Mouse (Mus musculus): Measurements from ENCODE around the gene Ska2.
A peak's percentile ranks its signal among the peaks of the same experiment; 100 is the strongest.

Gene Ska2

DNA sequence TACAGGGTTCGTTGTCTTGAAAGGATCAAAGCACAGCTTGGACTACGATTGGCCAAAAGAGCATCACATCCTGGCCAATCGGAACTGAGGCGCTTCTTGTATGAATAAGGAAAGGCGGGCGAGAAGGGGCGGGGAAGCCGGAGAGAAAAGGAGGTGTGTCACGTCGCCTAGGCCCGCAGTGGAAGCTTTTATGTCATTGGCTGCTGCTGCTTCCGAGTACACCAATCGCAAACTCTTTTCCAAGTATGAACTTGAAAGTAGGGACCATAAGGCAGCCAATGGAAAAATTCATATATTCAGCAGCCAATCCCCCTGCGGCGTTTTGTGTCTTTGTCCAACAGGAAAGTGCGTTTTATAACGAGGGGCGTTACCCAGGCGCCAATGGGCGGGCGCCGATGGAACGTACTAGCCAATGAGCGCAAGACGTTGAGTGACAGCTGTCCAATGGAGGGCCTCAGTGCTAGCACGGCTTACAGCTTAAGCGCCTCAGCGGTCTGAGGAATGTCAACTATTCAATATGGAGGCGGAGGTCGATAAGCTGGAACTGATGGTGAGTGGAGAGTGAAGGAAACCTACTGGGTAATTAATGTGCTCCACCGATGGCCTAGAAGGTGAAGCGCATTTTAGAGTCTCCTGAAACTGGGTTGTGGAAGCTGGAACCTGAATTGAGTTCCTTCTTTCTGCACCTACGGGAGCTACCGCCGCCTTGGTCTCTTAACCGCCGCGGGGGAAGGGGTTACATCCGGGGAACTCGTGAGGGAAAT is at the start of gene Ska2:
Gene Ska2 (plus strand): TSS at position 480 of the 764 bp plus-strand sequence.
- DNase-seq (ENCODE audit: low read depth): peak; percentile 100

DNA sequence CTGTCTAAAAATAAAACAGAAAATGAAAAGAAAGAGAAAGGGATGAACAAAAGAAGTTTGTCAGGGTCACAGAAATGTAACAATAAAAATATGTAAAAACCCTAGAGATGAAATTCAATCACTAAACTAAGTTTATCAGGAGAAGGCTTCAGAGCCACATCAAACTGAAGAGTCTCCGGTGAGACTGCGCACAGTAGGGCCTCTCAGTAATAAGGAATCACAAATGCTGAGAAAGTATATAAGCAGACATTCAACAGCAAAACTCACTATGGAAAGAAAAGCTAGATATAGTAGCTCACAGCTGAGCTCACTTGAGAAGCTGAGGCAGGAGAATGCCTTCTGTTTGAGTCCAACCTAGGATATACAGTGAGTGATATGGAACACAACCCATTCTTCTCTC is 48.6 kb upstream of the Ska2 start:
- no peak for DNase-seq (ENCODE audit: low read depth)

DNA sequence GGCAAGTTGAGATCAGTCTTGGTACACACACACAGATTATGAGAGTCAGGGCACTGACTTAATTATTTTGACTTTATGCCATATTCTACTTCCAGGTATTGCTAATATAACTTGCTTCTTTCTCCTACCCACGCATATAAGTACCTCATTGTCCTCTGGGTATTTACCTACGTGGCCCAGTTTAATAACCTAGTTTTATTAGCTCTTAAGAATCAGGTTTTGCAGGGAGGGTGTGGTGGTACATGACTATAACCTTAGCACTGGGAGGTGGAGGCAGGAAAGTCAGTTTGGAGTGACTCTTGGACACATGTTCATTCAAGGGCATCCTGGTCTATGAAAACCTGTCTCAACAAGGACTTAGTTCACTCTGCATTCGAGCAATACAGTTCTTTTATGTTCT is 46.9 kb upstream of the Ska2 start:
- no peak for DNase-seq (ENCODE audit: low read depth)

DNA sequence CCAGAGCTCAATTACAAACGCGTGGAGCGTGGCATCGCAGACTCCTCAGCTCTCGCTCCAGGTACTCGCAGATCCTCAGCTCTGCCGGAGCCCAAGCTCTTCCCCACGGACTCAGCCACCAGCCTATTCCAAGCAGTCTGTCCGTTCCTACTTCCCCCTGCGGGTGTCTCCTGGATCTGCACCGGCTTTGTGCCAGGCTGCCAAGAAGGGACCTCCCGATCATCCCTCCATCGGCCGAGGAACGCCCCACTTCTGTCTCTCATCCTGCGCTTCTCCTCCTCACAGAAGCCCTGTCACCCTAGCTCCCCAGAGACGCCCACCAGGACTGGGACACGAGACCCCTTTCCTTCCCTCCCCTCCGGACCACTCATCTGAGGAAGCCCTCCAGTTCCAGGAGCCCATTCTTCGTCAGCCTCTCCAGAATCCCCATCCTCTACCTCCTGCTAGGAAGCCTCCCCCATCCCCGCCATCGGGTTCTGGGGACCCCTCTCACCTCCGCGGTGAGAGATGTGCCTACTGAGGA is 35.6 kb upstream of the Ska2 start:
- DNase-seq (ENCODE audit: low read depth): peak; percentile 84

DNA sequence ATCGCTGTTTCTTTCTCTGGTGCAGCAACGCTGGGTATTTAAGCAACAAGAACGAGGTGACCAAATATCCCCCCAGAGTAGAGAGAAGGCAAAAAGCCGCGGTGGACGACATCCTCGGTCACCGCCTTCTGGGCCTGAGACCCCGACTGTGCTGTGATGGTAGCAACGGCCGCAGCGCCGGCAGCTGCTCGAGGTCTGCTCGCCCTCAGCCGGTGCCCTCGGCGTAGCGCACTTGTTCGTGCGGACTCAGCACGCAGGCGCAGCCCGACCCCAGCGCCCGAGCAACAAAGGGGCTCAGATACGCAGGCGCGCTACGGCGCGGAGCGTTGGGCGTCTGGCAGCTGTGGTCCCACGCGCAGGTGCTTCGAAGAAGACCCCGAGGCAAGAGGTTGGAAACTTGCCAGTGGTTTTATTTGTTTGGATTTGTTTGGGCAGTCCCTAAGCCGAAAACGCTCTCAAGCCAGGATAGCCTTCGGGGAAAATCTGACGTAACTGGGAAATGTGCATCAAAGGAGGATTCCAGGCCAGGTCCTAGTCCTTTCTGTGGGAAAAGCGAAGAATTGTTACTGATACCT is 35.1 kb upstream of the Ska2 start, which contains the start of gene Gdpd1:
Gene Gdpd1 (minus strand): TSS at position 197 of the 575 bp plus-strand sequence.
- peak; percentile 89 for DNase-seq (ENCODE audit: low read depth)

DNA sequence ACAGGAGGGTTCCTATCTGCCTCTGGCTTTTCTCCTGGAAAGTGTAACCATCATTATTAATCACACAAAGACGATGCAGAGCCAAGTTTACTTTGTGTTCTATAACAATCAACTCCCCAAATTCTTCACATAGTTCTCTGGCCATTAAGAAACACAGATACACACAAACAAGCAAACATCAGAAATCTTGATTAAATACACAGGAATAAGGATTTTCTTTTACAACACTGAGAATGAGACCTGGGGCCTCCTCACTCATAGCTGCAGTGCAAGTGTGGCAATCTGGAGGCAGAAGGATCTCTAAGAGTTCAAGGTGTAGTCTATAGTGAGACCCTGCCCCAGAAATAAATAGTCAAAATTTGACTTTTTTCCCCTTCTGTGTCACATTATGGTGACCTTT is 25.3 kb upstream of the Ska2 start:
- no peak for DNase-seq (ENCODE audit: low read depth)

DNA sequence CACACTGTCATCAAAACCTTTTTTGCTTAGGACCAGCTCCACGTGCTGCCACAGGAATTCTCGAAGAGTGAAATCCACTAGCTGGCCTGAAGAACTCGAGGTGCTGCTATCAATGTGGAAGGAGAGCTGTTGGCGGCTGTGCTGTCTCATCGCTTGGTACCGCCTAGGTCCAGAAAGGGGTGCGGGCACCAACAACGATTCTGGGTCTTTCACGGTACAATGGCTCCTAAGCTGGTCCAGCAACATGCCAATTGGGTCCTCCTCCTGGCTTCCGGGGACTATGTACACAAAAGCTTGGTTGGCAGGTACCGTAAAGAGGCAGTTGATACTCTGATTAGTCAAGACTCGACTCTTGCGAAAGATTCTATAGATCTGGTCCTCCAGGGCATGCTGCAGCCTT is 23.6 kb upstream of the Ska2 start:
- DNase-seq (ENCODE audit: low read depth): no peak

DNA sequence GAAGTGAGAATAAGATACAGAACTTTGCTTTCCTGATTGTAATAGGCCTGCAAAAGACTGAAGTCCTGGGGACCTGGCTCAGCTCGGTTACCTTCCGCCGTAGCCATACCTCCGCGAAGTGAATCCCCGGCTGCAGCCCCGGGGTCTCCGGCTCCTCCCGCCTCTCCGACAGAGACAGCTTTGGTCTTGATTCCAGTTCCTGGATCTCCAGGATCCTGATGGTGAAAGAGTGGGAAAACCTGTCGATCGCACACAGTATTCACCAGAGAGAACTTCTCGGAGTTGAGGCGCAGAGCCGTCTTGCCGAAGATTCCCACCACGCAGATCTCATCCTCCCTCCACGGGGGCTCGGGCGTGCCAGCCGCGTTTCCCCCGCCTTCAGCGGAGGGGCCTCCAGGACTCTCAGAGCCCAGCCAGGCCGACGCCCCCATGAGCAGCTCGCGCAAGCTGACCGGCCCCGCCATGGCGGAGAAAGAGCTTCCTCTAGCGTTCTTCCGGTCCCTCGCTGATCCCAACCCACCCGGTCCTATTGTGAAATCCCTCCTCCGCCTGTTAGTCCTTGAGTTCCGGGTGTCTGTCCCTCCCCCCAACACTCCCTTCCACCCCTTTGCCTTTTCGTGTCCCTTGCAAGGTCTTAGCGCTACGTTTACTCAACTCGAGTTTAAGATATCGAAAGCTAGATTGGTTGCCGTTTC is 22.6 kb upstream of the Ska2 start, which contains the start of gene Smg8:
Gene Smg8 (minus strand): TSS at position 485 of the 695 bp plus-strand sequence.
- DNase-seq (ENCODE audit: low read depth): peak; percentile 93

DNA sequence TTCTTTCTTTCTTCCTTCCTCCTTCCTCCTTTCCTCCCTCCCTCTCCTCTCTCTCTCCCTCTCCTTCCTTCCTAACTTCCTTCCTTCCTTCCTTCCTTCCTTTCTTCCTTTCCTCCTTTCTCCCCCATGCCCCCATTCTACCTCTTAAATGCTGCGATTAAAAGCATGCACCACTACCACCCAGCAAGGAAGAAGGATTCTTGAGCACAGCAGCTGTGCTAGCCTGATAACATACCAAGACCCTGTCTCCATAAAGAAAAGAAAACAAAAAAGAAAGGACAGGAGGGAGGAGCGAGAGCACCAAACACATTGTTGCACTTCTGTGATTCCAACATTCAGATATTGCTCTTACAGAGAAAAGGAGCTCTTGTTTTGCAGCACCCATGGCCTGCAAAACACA is 21.9 kb upstream of the Ska2 start:
- DNase-seq (ENCODE audit: low read depth): peak; percentile 17

DNA sequence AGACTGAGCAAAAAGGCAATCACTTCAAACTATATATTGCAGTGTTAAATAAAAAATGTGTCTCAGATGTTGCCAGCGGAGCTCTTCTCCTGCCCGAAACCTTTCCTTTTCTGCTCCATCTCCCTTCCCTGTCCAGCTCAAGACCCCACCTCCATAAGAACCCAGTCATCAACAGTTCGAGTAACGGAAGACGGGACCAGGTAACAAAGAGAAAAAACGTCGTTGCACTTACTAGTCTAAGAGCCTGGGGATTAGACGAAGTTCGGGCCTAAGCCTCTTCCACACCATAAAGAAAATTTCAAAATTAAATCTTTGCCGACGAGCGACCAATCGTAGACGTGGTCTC is 652 bp upstream of the Ska2 start, which contains the start of gene Prr11:
Gene Prr11 (minus strand): TSS at position 300 of the 346 bp plus-strand sequence.
- no peak for DNase-seq (ENCODE audit: low read depth)

DNA sequence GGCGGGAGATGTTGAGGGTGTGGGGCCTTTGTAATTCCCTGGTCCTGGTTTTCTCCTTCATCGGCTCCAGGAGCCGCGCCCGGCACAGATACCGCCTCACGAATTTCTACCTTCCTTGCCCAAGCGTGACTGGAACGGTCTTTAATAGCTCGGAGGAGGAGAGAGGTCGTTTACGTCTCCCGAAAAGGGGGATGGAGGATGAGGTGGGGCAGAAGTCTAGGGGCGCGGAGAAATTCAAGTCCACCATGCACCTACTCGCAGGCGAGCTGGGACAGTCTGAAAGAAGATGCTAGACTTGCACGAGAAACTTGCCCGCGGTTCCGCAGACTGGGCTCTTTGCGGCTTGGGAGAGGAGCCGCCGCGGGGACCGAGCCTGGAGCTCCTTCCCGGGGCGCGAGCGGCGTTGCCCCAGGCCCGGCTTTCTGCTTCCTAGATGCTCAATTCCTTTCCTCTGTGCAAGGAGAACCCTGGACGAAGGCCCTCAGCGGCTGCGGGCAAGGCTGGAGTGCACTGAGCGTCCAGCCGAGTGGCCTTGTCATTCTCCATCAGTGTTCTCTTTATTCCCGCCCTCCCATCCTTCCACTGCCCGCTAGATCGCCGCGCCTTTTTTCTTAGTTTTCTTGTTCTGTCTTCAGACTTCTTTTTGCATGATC is 611 bp downstream of the Ska2 start:
- peak; percentile 58 for DNase-seq (ENCODE audit: low read depth)

DNA sequence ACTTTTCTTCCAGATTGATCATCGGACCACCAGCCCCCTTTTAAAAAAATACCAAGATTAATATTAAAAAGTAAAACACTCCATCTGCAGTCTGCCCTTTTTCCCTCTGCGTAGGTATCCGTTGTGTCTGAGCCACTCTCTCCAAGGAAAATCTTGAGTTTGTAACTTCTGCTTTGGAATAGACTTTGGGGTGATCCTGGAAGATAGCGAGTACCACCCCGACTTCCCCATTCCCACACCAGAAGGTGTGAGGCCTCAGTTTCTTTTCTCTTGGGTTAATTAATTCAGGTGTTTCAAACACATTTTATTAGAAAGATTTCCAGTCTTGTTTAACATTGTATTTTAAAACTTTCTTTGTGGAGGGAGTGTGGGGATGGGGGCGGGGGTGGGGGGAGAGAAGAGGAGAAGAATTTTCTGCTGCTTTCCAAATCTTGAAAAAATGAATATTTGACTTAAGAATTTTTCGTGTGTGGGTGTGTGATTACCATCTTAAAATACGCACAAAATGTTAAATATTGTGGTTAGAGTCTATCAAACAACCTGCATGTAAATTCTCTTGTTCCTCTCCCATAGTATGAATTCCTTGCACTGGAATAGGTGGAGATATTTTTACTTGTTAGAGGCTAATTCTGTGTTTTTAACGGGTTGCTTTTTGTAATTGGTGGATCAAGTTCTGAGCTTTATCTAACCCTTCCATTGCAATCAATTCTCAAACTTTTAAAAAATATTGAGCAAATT is 1.3 kb downstream of the Ska2 start:
- no peak for DNase-seq (ENCODE audit: low read depth)

DNA sequence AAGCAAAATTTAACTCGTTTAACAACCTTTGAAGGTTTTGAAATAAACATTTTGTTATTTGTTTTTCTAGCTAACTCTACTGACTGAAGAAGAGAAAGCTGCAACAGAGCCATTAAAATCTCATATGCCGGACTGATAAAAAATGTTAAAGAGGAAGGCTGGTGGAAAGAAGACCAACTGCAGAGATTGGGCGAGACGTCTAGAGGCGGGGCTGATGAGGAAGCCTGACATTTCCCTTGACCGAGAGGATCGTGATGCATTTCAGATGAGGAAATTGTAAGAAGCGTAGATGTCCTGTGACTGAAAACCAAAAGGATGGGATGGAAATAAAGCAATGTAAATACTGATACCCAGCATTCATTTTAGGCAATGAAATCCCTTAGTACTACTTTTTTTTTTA is 12.8 kb downstream of the Ska2 start:
- DNase-seq (ENCODE audit: low read depth): no peak

DNA sequence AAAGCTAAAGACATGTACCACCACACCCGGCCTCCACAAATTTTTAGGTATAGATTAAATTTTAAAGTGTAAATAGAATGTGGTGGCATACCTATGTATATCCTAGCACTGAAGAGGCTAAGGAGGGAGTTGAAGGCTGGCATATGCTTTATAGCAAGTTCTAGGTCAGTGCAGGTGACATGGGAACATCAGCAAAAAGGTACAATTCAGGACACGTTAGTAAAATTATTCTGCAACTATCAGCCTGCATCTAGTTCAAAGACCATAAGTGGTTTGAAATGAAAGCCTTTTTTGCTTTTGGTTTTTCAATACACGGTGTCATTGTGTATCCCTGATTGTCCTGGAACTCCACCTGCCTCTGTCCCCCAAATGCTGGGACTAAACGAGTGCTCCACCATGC is 16.5 kb downstream of the Ska2 start:
- DNase-seq (ENCODE audit: low read depth): no peak

DNA sequence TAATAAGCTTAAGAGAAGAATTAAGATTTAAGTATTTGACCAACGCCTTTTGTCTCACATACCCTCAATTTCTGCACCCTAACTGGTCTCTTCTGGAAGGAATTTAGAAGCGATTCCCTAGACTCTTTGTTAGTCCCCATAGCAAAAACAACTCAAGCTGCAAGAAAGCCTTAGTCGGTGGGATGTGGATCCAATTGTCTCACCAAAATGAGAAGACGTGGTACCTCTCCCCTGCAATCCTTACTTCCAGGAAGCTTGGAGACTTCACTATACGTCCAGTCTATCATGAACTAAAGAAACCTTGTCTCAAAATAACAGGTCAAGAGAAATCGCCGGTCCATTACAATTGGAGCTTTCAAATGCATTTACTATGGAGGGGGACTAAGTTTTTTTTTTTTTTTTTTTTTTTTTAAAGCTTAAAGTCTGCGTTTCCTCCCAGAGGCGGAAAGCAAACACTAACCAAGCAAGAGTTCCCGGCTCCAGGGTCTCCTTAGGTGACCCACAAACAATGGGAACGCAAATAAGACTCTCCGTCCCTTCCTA is 17.3 kb downstream of the Ska2 start:
- no peak for DNase-seq (ENCODE audit: low read depth)

DNA sequence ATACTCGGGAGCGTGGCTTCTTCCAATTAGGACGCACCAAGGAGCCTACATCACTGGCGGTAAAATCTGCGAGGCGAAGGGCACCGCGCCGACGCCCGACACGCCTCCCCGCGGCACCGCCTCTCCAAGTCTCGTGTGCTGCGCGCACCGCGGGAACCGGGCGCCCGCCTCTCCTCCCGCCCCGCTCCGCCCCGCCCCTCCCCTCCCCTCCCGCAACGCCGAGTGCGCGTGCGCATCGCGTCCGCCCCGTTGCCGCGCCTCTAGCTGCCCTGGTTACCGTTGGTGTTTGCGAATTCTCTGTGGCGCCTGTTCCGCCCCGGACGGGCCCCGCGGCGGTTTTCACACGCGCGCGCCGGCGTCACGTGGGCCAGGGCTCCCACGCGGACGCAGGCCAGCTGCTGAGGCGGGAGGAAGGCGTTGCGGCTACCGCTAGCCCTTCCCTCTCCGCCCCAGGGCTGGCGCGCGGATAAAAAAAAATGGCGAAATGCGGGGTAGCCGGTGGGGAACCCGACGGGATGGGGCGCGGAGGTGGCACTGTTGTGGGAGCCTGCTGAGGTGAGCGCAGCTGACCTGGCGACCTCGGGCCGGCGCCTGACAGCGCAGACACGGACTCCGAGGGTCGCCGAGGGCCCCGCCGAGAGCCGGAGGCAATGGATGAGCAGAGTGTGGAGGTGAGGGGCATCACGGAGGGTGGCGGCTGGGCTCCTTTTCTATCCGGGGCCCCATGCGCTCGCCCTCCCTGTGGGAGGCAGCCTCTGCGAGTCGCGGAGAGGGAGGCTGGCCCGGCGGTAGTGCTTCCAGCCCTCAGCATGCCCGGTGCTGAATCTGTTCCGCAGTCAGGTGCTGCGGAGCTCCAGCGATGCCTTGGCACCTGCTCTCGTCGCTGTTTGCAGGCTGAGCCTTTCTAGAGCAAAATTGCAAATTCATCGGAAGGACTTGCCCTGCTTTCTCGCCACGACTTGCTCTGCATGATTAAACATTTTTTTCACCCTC is 18.1 kb downstream of the Ska2 start, which contains the start of gene Trim37:
Gene Trim37 (plus strand): TSS at position 254 of the 993 bp plus-strand sequence.
- DNase-seq (ENCODE audit: low read depth): peak; percentile 96

DNA sequence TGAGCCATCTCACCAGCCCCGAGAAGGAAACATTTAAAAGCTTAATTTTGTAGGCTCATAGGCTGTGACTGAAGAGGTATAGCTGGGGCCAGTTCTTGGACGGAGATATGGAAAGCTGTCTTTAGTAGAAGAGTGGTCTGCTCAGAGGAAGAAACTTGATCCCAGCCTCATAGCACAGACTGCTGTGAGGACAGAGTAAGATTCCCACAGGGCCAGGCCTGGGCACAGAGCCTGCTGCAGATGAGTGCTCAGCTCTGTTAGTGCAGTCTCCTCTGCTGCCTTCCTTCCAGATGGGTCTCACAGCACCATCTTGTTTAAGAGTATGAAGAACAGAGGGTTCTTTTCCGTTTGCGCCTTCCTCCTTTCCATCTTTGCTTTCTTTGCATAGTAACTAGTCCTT is 27.2 kb downstream of the Ska2 start:
- DNase-seq (ENCODE audit: low read depth): peak; percentile 32

DNA sequence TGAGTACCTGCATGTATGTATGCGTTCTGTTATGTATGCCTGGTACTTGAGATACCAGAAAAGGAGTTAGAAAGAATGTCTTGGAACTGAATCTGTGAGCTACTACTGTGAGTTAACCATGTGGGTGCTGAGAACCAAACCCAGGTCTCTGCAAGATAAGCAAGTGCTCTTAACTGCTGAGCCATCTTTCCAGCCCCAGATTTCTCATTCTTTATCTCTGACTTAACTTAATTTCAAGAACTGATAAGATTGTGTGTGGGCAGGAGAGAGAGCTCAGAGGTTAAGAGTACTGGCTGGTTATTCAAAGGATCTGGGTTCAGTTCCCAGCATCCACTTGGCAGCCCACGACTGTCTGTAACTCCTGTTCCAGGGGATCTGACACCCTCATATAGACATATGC is 49.0 kb downstream of the Ska2 start:
- no peak for DNase-seq (ENCODE audit: low read depth)

DNA sequence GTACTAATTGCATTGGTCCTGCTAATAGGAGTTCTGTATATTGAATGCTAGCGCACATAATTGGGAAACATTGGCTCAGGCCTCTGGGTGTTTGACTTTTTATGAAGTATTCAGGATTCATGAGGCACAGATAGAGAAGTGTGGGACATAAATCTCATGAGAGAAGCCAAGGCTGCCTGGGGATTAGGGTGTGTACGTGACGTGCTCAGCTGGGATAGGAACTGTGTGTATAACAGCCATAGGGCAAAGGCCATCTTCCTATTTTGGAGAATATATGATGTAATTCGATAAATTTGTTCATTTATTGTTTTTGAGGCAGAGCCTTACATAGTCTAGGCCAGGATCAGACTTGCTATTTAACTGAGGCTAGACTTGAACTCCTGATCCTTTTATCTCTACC is 53.7 kb downstream of the Ska2 start:
- DNase-seq (ENCODE audit: low read depth): no peak

DNA sequence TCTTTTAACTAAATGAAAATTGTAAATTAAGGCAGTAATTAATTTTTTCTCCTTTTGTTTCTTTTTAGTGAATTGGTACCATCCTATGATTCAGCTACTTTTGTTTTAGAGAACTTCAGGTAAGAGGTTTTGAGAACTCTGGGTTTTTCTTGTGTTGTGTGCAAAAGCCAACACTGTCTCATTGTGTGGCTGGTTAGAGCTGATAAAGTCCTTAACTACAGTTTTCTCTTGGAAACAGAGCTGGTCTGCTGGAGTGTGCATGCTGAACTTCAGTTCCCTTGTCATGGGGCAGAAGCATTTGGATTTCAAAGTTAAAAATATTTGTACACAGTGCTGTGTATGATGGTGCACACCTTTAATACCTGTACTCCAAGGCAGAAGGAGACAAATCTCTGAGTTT is 54.7 kb downstream of the Ska2 start:
- no peak for DNase-seq (ENCODE audit: low read depth)
